Mouse (Mus musculus) kidney, adult 2 months (tissue): ENCODE measurements around the gene Daxx.

Experiments
- CTCF ChIP-seq: fragments of 200-500 bp; conservative IDR thresholded peaks from 2 replicates; pipeline ENCODE4 v1.5.1; 2011; ENCODE audit warnings: low read depth, mild to moderate bottlenecking, control low read depth, low read length, moderate library complexity, mixed read lengths; ENCODE audit not compliant: insufficient read depth, insufficient read length
- POLR2A ChIP-seq: fragments of 200-500 bp; IDR thresholded peaks from one replicate; pipeline ENCODE4 v1.6.1; 2011; ENCODE audit warnings: low read depth, low read length, control low read depth

GRCm38 (mm10) chr17:33913905-33914304, 4.7 kb downstream of the Daxx start:
- TF ChIP-seq CTCF = no peak
- TF ChIP-seq POLR2A = no peak
